Mouse (Mus musculus) ES-Bruce4 (cell line): ENCODE data around the gene Sgsh.

Experiments used
- CTCF ChIP-seq: IDR thresholded peaks from one replicate; pipeline ENCODE4 v1.8.1; 2011; ENCODE audit warnings: low read depth, low read length
- POLR2A ChIP-seq: IDR thresholded peaks from one replicate; pipeline ENCODE4 v1.8.1; 2011; ENCODE audit warnings: low read length; ENCODE audit not compliant: insufficient read depth

DNA sequence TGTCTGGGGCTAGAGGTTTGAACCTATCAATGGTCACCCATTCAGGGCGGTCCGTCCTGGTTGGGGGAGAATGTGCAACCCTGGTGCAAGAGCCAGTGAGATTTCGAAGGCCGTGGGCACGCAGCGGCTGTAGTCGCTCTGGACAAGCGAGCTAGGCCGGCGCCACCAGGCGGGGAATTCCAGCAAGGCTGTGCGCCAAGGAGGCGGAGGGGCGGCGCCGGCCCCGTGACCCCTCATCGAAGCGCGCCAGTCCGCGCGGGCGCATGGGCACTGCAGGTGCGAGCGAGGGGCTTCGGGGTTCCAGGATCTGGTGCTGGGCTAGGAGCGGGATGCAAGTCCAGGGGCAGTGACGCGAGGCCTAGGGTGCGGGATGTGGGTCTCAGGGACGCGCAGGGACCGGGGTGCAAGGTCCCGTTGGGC, 34.5 kb upstream of the Sgsh start:
- TF ChIP-seq CTCF (peak; percentile 17), POLR2A (no peak)
